In the genomic region with DNA sequence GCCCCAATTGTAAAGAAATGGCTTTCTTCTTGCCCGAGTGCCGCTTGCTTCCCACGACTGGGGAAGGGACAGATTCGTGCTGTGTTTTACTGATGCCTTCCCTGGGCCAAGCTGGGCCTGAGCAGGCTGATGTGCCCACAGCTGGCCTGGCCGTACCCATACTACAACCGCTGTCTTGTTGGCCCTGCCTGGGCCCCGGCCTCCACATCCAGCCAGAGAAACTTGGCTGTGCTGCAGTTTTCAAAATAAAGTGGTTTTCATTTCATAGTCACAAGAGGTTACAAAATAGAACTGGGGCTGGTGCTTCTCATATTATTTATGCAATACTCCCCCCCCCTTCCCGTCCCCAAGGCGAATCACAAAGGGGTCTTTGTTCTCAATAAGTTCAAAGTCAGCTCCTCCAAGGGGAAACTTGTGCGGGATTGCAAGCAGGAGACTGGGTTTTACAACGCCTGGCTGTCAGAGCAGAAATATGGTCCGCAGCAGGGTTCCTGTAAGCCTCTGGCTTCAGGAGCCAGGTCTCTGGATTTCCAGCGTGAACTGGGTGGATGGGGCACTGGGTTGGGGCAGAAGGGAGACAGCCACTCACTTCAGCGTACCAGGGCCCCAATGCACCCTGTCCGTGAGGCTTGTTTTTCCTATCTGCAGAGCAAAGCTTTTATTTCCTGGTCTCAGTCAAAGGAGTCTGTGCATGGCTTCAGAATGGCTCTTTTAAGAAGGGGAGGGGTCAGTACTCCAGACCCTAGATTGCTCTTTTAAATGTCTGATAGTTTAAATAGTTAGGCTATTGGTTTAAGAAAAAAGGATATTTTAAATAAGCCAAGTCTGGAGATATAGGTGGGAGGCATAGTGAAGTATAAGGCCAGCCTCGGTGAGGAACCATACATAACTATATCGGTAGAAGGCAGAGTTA, we compare ENCODE assay signal across 8 mouse cellular contexts.
DNase-seq lines count a peak whose midpoint lies in the region; ATAC-seq lines count a peak whose summit lies in the region.

No protein-coding gene starts in this region.

- peak; percentile 34 for DNase-seq in adrenal gland, postnatal 14 days
- no peak for DNase-seq in adrenal gland, postnatal 25 days
- DNase-seq in spleen, postnatal 4 days (ENCODE audit: low spot score in 2 of 2): peak; percentile 20 to 64
- DNase-seq in spleen, adult 12 weeks (ENCODE audit: low spot score): no peak
- DNase-seq in left cerebral cortex, postnatal 25 days (ENCODE audit: low spot score in 2 of 2): peak; percentile 18 to 37
- no peak for DNase-seq in kidney, postnatal 14 days

- H3K9me3 ChIP-seq in heart, embryonic 12.5 days (replicated peaks): no peaks in the 10 kb centered on the region
- no peaks in the 10 kb centered on the region for H3K9me3 ChIP-seq in midbrain, embryonic 16.5 days (replicated peaks; ENCODE audit: control insufficient read depth, low read length, poor library complexity, severe bottlenecking)

- no peak overlapping the region for H3K4me3 ChIP-seq in heart, embryonic 12.5 days
- H3K4me3 ChIP-seq in midbrain, embryonic 16.5 days (ENCODE audit: low read depth, low read length): no peak overlapping the region

- intact Hi-C loops in left cerebral cortex, postnatal 25 days (cut with DNase I): no loop called here

- 0 out of 2 replicates have a peak overlapping the region, but pooled peaks have one; percentile 16 for H3K9ac ChIP-seq in heart, embryonic 12.5 days
- no peak overlapping the region for H3K9ac ChIP-seq in midbrain, embryonic 16.5 days (ENCODE audit: low read depth, low read length)

- peaks cover 50% of the 10 kb centered on the region for H3K4me1 ChIP-seq in heart, embryonic 12.5 days (replicated peaks)
- peaks cover 9% of the 10 kb centered on the region for H3K4me1 ChIP-seq in midbrain, embryonic 16.5 days (ENCODE audit: control insufficient read depth, insufficient read depth, low read length)

- peak overlapping the region; percentile 70 for H3K27ac ChIP-seq in heart, embryonic 12.5 days (ENCODE audit: poor library complexity, severe bottlenecking)
- peak overlapping the region; percentile 60 for H3K27ac ChIP-seq in midbrain, embryonic 16.5 days (ENCODE audit: low read length)

- no peak overlapping the region for H3K4me2 ChIP-seq in heart, embryonic 12.5 days
- H3K4me2 ChIP-seq in midbrain, embryonic 16.5 days (ENCODE audit: low read length): no peak overlapping the region

- H3K27me3 ChIP-seq in heart, embryonic 12.5 days (replicated peaks): no peaks in the 10 kb centered on the region
- H3K27me3 ChIP-seq in midbrain, embryonic 16.5 days (ENCODE audit: control insufficient read depth, insufficient read depth, low read depth, low read length): no peaks in the 10 kb centered on the region

- H3K36me3 ChIP-seq in heart, embryonic 12.5 days: no peaks in the 10 kb centered on the region
- H3K36me3 ChIP-seq in midbrain, embryonic 16.5 days (ENCODE audit: control insufficient read depth, insufficient read depth, low read length): no peaks in the 10 kb centered on the region

- no peak for ATAC-seq in heart, embryonic 12.5 days (ENCODE audit: insufficient number of reproducible peaks, low FRiP score)
- peak; percentile 76 for ATAC-seq in midbrain, embryonic 16.5 days

- WGBS in heart, embryonic 12.5 days: 55% methylated on average over 17 of the region's 17 CpGs
- 22% methylated on average over 17 of the region's 17 CpGs for WGBS in midbrain, embryonic 16.5 days

Comparison
In these comparisons a context has a peak if more than half of its experiments do, and no peak if none do; other contexts are left out.
1. DNase-seq: peak in adrenal gland, postnatal 14 days (single experiment), spleen, postnatal 4 days (2 of 2) and left cerebral cortex, postnatal 25 days (2 of 2); none in adrenal gland, postnatal 25 days (single experiment), spleen, adult 12 weeks (single experiment) and kidney, postnatal 14 days (single experiment).